Mouse (Mus musculus) CH12.LX (cell line): ENCODE data around the gene Six5.

Experiments used
- CTCF ChIP-seq, 2 experiments: IDR thresholded peaks in 1 of 2; conservative IDR thresholded peaks in 1 of 2; 2 replicates each; pipeline ENCODE4 v1.5.1; 2011 to 2012; ENCODE audit warnings: low read depth in 2 of 2, low read length in 2 of 2, improper control_type of control experiment in 1 of 2, inconsistent platforms in 1 of 2, mild to moderate bottlenecking in 1 of 2, moderate library complexity in 1 of 2
- JUN ChIP-seq: IDR thresholded peaks from 2 replicates; pipeline ENCODE4 v1.6.1; 2011; ENCODE audit warnings: low read depth, mild to moderate bottlenecking, low read length, improper control_type of control experiment, moderate library complexity; ENCODE audit not compliant: insufficient read depth

GRCm38 (mm10) chr7:19080451-19080950 is 13.9 kb upstream of the Six5 start:
- TF ChIP-seq JUN (no peak), CTCF (conservative IDR thresholded peaks at IDR 0.05 in 1 of 2, IDR thresholded peaks at IDR 0.05 in 1 of 2; ENCODE audit: low read depth in 2 of 2, low read length in 2 of 2) (no peak)
